Mouse (Mus musculus) neural tube, postnatal 0 days (tissue): ENCODE measurements around the gene Tpm1. TPM values are rescaled to one million over a fixed set of nuclear protein-coding genes. Genes with fewer than 3 reads are reported as not detected.

Source experiments
- polyA plus RNA-seq: library from polyadenylated mRNA; unstranded; fragments of >200 nt; fragmentation: Nextera tagmentation; extraction: Ambion mirVana; gene quantifications from 2 replicates; pipeline ENCODE4 v1.2.1, GENCODE M21; 2015

The Tpm1 gene
- 201 and 227 TPM in 2 replicates for polyA plus RNA-seq

GRCm38 (mm10) chr9:67049086-67049824 lies at the start of gene Tpm1:
TSS of gene Tpm1 (minus strand) at chr9:67049406.

GRCm38 (mm10) chr9:66975239-66975645 lies 74.0 kb downstream of the Tpm1 start, which contains the start of gene Lactb:
TSS of gene Lactb (minus strand) at chr9:66975484.

Other genes with a start within 250 kb of the Tpm1 start
- 5.6 and 6.3 TPM in 2 replicates for gene Aph1c, start 214.7 kb downstream of the Tpm1 start, polyA plus RNA-seq
- 23.5 and 26.0 TPM in 2 replicates for gene Rab8b, start 129.7 kb downstream of the Tpm1 start, polyA plus RNA-seq
- gene Rps27l, start 103.3 kb downstream of the Tpm1 start, polyA plus RNA-seq, result 238 and 269 TPM in 2 replicates
- 19.0 and 20.7 TPM in 2 replicates for gene Lactb, start 73.9 kb downstream of the Tpm1 start, polyA plus RNA-seq